Mouse (Mus musculus): ENCODE results near the gene Jazf1.

DNA sequence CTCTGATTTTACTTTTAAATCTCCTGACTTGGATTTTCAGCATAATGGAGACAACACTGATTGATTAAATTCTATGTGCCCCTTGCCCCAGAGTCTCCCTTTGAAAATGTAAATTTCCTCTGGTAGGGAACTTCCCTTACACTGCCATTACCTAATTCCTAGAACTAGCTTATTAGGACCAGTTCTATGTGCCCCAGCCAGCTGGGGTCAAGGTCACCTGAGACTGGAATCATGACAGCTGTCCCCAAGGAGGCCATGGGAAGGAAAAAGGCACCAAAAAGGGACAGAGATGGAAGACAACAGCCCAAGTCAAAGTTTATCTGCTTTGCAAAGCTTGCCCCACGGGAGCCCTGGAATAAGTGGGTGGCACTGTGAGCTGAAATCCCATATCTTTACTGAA, 49.4 kb upstream of the Jazf1 start:
- TF ChIP-seq CTCF (IDR thresholded peaks at IDR 0.05; ENCODE audit: low read depth, low read length) (no peak), EP300 (IDR thresholded peaks at IDR 0.05; ENCODE audit: insufficient read depth, low read depth, low read length) (no peak)
